Mouse (Mus musculus) monocyte, adult 5-6 weeks (primary cell): ENCODE data around the gene Lpar1. TPM values are rescaled to one million over a fixed set of nuclear protein-coding genes. Genes with fewer than 3 reads are reported as not detected.

ENCODE experiments used
- ATAC-seq: fragments of 153-309, 156-312 bp; replicated peaks from 2 replicates; pipeline ENCODE4 v1.8.0; 2017; ENCODE audit warnings: mild to moderate bottlenecking; ENCODE audit not compliant: low TSS enrichment, insufficient number of reproducible peaks, severe bottlenecking, poor library complexity, low FRiP score
- total RNA-seq: library from RNA; stranded (forward); fragments of 200-1000, 200-491, 200-594 nt; gene quantifications from 3 replicates; pipeline ENCODE4 v1.2.3, GENCODE M21; 2017

The Lpar1 gene
- total RNA-seq, result 0.19 TPM in 1 of 3 replicates, not detected in the others

DNA sequence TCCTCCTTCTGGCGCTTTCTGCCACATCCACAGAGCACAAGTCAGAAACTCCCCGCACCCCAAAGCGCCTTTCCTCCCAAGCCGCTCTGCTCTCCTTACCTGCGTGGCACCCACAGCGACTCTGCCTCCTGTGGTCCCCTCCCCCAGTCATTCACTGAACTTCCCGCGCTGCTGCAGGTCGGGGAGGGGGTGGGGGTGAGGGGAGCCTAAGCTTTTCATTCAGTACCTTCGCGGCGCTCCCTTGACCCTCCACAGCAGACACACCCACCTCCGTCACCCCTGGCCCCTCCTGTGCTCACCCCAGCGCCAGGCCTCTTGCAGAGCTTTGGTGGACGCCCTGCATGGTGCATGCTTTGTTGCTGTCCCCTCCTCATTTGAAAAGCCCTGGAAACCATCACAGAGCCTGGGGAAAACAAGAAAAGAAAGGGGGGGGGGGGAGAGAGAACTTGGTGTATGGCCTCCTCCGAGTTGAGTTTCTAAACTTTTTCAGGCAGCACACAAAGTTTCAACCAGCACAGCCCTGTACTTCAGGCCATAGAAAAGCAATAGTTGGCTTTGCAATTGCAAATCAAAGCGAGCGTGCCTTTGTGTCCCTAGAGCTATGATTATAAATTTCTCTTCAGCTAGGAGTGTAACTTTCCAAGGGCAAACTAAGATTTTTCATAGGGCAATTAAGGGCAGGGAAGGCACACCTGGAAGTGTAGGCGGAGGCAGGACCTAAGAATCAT, at the start of gene Lpar1:
Gene Lpar1, minus strand, starts transcription at position 268 of the 728 bp plus-strand sequence.
- ATAC-seq, result no peak

DNA sequence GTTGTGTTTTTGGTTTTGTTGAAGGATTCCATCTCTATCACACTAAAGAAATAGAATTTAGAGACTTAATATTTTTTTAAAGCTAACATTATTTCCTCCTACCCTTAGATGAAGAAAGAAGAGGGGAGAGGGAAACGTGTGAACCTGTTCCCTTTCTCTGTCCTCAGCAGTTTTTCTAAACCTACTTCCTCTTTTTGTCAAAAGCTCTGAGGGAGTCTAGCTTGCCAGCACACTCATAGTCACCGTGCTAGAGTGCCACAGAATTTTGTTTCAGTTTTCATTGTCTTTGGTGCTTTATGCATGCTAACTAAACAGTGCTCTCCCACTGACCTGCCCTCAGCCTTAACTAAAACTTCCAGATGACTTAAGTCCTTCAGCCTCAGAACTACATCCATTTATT, 32.2 kb upstream of the Lpar1 start:
- ATAC-seq, result peak; percentile 70; the same call in 1 of the 2 replicates

DNA sequence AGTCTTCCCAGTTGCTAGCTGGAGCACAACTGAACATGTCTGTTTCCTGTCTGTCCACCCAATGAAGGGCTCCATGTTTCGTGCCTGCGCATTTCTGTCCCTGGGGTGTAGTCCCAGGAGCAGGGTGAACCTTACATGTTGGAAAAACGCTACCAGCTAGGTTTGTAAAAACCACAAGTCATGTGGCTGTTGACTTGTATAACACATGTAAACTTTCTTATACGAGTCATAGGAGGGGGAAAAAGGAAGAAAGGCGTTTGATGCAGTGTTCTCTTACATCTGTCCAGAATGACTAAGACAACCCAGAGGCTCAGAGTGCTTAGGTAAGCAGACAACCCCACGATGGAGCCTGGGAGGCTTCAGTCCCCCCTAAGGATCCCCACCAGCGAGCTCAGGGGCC, 27.5 kb upstream of the Lpar1 start:
- no peak for ATAC-seq

DNA sequence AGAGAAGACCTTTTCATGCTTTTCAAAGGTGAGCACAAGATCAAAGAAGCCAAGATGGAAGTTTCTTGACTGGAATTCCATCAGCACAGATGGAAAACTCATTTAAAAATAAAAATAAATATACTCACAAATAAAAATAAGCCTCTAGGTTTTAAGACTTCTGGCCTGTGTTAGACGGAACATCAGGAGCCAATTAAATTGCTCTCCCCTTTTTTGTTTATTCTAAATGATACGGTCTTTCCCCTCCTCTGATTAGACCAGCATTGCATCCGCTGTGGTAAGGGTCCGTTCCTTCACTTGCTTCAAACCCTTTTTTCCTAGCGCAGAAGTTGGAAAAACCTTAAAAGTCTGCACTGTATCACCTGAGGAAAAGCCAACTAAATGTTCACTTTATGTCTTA, 26.8 kb upstream of the Lpar1 start:
- ATAC-seq, result no peak

DNA sequence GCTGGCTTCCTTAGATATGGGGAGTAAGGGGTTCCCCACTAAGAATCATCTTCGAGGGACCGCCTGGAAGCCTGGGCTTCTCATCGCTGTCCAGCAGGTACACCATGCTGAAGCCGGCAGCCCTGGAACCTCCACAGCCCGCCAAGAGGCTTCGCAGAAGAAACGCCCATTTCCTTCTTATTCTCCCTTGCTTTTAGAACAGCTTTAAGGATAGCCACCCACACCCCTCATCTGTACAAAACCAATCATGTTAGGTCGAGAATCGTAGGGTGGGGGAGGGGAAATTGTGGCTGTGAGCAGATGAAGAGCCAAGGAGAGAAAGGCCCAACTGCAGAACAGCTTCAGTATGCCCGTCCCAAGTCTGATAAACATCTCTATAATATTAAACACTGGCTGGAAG, 26.4 kb upstream of the Lpar1 start:
- no peak for ATAC-seq

DNA sequence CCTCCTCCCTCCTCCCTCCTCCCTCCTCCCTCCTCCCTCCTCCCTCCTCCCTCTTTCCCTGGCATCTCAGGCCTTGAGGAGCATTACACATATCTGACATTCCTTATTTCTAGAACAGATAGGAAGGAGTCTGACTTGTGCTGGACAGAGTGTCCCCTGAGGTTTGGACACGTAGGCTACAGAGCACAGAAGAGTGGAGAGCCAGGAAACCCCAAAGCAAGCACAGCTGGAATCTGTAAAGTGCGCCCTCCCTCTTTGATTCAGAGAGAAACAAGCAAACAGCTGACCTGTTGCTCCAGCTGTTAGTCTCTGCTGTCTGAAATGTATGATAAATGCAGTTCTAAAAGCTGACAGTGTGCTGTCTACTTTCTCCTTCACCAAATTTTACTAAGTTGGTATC, 24.8 kb upstream of the Lpar1 start:
- no peak for ATAC-seq

DNA sequence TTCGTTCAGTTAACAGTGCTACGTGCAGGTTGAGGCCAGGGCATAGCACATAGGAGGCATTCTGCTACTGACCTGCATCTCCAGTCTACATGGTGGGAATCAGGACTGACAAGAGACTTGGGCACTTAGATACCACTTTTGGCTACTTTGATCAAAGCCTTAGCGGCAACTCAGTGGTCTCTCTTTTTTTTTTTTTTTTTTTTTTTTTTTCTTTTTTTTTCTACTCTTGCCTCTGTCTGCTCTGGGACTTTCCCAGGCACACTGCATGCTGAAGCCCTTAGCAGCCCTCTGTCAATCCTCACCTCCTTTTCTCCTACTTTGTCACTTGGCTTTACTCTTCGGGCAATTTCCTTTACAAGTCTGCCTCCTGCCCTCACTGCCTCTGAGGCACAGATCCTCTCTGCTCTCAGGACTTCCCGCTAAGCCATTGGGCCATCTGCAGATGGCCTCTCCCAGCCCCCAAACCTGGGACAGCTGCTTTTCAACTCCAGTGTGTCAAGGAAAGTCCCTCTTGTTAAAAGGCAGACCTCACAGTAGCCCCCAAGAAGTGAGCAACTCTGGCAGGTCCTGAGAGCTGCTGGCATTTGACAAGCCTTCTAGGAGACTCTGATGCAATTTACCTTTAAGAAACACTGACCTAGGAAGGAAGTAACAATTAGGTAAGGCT, 23.8 kb upstream of the Lpar1 start:
- ATAC-seq, result no peak

DNA sequence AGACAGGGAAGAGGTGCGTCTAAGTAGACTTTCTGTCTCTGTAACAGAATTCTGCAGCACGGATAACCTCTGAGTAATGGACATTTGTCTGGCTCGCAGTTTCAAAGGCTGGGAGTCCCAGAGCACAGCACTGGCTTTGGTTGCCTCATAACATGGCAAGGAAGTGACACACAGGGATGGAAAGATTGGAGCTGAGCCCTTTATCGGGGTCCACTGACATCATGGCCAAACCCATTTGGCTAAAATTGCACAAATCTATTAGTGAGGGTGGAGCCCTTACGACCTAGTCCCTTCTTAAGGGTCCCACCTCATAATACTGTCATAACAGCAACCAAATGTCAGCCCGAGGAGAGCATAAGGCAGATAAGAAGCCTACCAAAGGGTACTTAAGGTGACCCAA, 22.1 kb upstream of the Lpar1 start:
- no peak for ATAC-seq

DNA sequence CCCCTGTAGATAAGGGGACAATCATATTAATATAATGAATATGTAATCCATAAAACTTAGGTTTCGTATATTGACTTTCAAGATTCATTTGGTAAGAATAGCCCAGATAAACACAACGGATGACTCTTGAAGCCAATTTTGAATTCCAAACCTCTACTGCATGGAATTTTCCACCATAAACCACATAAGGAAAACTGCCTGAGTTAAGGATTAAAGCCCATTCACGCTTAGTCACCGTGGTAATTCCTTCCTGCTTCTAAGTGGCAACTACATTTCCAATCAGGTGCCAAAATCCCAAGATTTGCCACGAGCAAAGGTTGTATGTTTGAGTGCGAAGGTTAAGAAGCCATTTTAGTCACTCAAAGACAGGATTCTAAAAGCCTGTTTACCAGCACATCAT, 20.3 kb upstream of the Lpar1 start:
- no peak for ATAC-seq

DNA sequence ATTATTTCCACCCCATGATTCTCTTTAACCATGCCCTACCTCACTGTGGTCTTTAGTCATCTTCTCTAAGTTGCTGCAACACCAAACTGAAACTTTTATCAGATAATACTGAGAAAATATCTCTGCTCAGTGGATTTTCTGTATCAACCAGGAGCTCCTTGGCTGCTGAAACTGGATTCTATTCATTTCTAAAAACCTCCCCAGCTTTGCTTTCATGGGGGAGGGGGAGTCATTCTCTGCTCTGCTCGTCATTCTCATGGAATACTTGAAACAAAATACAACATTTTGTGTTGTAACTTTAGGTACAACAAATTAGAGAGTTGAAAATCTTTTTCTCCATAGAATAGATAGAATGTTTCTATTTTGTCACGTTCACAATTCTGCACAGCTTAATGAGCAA, 18.7 kb upstream of the Lpar1 start:
- no peak for ATAC-seq

DNA sequence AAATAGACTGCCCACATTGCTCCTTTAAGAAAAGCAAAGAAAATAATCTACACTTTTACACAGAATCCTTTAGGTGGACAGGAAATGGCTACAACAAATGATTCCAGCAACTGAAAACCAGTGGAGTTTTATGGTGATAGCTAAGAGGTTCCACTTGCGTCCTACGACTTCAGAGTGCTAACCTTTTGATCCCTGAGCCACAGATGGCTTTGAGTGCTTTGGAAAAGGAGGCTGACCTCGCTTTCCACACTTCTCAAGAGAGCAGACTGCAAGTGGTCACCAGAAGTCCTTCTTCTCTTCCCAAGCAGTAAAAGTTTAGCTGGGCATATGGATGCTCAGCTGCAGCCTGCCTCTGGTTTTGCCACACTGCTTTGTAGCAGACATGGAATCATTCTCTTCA, 18.0 kb upstream of the Lpar1 start:
- ATAC-seq, result no peak

DNA sequence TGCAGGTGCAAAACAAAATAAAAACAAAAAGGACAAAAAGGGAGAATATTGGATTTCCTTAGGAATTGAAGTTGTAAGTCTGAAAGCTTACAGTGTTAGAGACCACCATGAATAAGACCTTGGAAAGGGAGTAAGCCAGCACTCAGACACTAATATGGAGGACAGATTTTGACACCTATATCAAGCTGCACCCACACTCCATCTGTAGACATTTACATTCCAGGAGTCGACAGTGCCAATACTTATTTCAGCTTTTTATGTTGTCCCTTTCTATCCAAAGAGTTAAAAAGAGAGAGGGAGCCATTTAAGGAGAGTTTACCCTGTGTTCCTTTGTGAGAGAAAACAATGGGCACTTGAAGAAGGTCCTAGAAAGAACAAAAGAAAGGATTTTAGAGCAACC, 17.5 kb upstream of the Lpar1 start:
- ATAC-seq, result no peak

DNA sequence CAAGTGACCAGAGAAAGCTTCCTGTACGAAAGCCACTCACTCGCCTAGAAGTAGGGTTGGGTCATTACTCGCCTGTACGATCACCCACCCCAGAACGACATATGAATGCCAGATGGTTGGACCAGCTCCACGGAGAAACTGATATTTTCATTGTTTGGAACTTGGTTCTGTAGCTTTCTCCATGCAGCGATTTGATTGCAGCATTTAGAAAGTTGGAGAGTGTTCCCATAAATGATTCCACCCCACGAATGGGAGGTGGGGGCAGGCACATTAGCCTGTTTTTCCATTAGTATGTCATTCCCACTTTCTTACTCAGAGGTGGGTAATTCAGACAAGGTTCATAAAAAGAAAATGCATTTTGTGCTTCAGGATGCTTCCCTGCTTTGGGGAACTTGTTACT, 14.8 kb upstream of the Lpar1 start:
- ATAC-seq, result no peak

DNA sequence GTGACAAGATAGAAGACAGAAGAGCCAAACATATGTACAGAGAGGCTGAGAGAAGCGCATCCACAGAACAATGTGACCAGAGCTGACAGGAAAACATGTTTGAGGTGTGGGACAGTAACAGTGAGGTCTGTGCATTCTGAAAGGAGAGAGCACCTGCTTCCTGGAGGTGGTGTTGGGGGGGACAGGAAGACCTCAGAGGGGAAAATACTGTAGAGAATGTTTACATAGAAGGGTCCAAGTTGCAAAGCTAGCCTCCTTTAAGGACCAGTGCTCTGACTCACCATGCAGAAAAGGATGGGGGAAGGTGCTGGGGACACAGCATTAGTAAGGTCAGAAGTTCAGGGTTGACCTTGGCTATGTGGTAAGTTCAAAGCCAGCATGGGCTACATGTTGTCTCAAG, 9.1 kb upstream of the Lpar1 start:
- ATAC-seq, result no peak

DNA sequence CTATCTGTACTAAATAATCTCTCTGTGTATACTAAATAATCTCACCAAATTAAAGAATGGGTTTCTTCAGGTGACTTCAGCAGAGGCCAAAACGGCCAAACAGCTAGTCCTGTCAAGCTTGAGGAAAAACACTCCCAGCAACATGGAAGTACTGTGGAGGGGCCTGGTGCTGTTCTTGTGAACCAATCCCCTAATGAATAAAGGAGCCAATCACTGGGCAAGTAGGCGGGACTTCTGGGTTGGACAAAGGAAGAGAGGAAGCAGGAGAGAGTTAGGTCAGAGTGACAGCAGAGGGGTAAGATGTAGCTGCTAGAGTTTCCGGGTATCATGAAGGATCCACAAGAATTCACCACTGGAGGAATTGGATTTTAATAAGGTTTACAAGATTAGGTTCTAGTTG, 3.3 kb upstream of the Lpar1 start:
- no peak for ATAC-seq

DNA sequence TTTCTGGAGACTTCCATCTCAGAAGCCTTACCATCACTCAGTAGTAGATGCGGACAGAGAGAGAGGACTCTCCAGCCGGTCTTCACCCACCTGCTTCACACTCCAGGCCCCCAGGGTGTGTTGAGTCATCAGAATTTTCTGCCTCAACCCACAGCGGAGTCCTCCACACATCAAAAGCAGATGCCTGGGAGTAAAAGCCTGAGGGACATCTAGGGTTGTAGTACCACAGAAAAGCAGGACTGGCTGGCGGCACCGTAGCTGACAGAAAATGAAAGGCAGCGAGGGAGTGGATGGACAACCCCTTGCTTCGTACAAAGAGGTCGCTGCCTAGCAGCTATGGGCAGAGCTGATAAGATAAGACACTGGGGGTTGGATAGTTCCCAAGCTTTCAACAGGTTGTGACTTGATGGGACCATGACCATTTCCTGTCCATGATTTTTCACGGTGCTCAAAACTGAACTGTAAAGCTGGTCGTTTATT, 701 bp upstream of the Lpar1 start:
- ATAC-seq, result no peak

DNA sequence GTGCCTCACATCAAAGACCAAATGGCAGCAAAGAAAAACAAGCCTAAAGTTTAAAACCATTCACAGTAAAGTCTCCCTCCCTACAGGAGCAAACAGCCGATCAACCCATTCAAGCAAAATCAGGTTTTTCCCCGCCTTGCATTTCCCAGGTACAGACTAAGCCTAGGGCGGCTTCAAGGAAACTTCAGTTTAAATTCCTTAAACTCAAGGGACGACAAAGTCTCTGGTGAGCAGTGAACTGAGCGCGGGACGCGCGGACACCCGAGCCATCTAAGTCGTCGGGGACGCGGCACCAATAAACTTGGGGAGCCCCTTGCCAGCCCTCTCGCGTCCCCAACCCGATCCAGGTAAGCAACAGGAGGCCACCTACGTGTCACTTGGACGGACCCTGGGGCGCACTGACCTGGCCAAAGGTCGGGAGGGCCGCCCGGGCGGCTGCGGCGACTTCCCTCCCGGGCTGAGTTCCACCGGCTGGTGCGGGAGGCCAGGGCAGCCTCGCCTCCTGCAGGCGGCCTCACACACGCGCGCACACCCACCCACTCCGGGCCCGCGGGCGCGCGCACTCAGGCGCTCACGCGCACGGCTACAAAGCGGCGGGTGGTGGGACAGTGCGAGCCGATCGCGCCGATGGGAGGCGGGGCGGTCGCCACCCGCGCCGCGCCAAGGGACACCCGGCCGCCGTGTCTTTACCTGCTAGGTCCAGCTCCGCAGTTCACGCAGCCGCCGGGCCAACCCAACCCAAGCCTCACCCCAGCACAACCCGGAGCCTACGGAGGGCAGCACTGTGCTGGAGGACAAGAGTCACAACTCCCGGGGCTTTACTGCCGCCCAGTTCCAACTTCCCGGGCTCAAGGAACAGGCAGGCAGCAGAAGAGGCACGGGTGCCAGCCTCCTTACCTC, 717 bp downstream of the Lpar1 start:
- ATAC-seq, result no peak; the same call in 1 of the 2 replicates

DNA sequence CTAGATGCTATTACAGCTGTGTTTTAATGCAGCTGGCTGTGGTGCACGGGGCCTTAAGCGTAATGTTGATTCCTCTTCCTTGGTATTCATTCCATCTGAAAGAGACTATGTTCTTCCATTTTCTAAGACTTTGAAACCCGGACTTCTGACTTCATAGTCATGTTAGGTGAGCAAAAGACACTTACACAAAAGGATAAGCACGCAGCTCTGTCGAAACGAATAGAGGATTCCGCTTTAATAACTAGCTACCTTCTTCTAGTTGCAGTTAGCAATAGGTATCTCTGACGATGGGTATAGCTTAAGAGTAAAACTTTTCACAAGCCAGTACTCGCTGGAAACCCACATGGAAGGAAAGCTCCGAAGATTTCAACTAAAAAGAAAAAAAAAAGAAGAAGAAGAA, 1.5 kb downstream of the Lpar1 start:
- ATAC-seq, result no peak

DNA sequence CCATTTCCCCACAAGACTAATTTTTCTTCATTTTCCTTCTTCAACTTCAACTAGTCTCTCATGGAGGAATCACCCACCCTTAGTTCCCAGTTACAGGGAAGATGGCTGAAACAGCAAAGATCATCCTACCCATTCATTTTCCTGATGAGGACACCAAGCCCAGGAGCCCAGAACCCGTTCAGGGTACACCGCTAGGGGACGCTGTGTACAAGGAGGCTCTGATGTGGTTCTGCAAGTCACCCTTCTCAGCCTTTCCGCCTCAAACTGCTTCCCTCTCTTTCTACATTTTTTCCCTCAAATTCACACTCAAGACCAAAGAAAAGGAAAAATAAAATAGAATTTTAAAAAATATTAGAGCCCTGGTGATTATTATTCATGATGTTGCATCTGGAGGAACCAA, 1.9 kb downstream of the Lpar1 start:
- no peak for ATAC-seq
